Mouse (Mus musculus): Measurements from ENCODE around the gene Nol7.

DNA sequence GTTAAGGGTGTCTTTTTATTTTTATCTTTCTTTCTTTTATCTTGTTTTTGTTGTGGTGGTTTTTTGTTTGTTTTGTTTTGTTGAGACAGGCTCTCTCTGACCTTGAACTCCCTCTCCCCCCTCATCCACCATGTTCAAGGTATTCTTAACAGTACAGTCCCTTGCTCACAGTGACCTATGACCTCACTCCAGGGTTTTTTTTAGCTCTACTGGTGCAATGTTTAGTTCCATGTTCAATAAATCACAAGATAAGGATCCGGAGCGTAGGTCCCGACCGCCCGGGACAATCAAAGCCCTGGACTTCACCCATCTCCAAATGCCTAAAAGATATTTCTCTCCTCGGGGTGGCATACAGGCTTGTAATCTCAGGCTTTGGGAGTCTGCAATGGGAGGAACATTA lies 28.1 kb upstream of the Nol7 start:
- no peak for TF ChIP-seq CTCF (IDR thresholded peaks at IDR 0.05; ENCODE audit: extremely low read depth, insufficient read depth, low read length)
- no peak for TF ChIP-seq POLR2A (IDR thresholded peaks at IDR 0.05; ENCODE audit: extremely low read depth, insufficient read depth, low read length)
